Mouse (Mus musculus) stomach, postnatal 0 days (tissue): ENCODE measurements at regions not wholly inside any gene's neighbourhood (a gene's known extent, or its start where the extent isn't known, plus 50 kb on each side); places are given as distances from the start of the nearest gene placed in this dataset.

Source experiments
- CTCF ChIP-seq: IDR thresholded peaks from 2 replicates; pipeline ENCODE4 v1.5.1; 2016; ENCODE audit warnings: antibody characterized with exemption, low read depth, mild to moderate bottlenecking, moderate library complexity
- EP300 ChIP-seq: optimal IDR thresholded peaks from 2 replicates; pipeline ENCODE3; 2016; ENCODE audit warnings: antibody characterized with exemption

DNA sequence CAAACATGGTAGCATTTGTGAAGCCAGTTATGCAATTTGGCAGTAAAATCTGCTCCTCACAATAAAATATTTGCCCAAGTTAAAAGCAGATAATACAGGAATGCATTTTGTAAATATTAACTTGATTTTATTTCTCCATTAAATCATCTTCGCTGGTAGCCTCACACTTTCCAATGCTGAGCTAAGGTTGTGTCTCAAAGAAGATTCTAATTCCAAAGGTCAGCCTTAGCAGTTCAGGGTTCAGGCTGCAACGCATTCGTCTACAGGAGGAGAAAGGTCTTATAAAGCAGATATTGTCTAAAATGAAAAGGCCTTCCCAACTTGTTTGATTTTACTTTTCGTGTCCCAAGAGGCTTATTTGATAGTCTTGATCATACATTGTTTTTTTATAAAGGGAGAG, 51.0 kb upstream of the Il15 start:
- TF ChIP-seq CTCF: no peak
- no peak for TF ChIP-seq EP300
